Mouse (Mus musculus) kidney, postnatal 25 days (tissue): ENCODE data around the gene Mrpl41.
A peak's percentile ranks its signal among the peaks of the same experiment; 100 is the strongest.

ENCODE experiments used
- DNase-seq, 2 experiments: peaks; one replicate each; pipeline ENCODE4 v3.0.0; 2021; ENCODE audit warnings: mixed read lengths in 2 of 2

The Mrpl41 gene

GRCm38 (mm10) chr2:24974906-24975703 is at the start of gene Mrpl41:
Gene Mrpl41 (minus strand): TSS chr2:24975098.
- DNase-seq, result peak; percentile 97 to 100

GRCm38 (mm10) chr2:25022678-25023077 is 47.8 kb upstream of the Mrpl41 start:
- no peak for DNase-seq

- peak in 1 of 2 experiments; percentile 24 for DNase-seq
Observed at GRCm38 (mm10) chr2:25008250-25008649, 33.4 kb upstream of the Mrpl41 start.

GRCm38 (mm10) chr2:25006767-25007166 is 31.9 kb upstream of the Mrpl41 start:
- DNase-seq, result no peak

- no peak for DNase-seq
Observed at GRCm38 (mm10) chr2:25003946-25004786, 29.3 kb upstream of the Mrpl41 start.

GRCm38 (mm10) chr2:25000544-25001235 is 25.8 kb upstream of the Mrpl41 start:
- DNase-seq, result peak; percentile 48 to 67

GRCm38 (mm10) chr2:24996471-24996870 is 21.6 kb upstream of the Mrpl41 start:
- DNase-seq, result no peak

GRCm38 (mm10) chr2:24995332-24995731 is 20.4 kb upstream of the Mrpl41 start:
- no peak for DNase-seq

GRCm38 (mm10) chr2:24987762-24988161 is 12.9 kb upstream of the Mrpl41 start:
- no peak for DNase-seq

GRCm38 (mm10) chr2:24976960-24977359 is 2.1 kb upstream of the Mrpl41 start:
- DNase-seq, result no peak

- DNase-seq, result peak; percentile 85 to 94
Observed at GRCm38 (mm10) chr2:24975704-24976297, 903 bp upstream of the Mrpl41 start, which contains the start of gene Pnpla7. Gene Pnpla7 (plus strand): TSS chr2:24976033.

- DNase-seq, result peak in 1 of 2 experiments; percentile 33
Observed at GRCm38 (mm10) chr2:24974452-24974851, 446 bp downstream of the Mrpl41 start.

- DNase-seq, result no peak
Observed at GRCm38 (mm10) chr2:24970386-24970785, 4.5 kb downstream of the Mrpl41 start.

- DNase-seq, result peak; percentile 90
Observed at GRCm38 (mm10) chr2:24962304-24963000, 12.4 kb downstream of the Mrpl41 start, which contains the start of gene Dph7. Gene Dph7 (plus strand): TSS chr2:24962400.

GRCm38 (mm10) chr2:24960910-24961309 is 14.0 kb downstream of the Mrpl41 start:
- DNase-seq, result peak; percentile 62 to 63

GRCm38 (mm10) chr2:24952537-24953055 is 22.3 kb downstream of the Mrpl41 start:
- DNase-seq, result no peak

GRCm38 (mm10) chr2:24950189-24950535 is 24.7 kb downstream of the Mrpl41 start:
- peak in 1 of 2 experiments; percentile 16 for DNase-seq

- DNase-seq, result peak; percentile 98 to 99
Observed at GRCm38 (mm10) chr2:24949421-24950188, 25.3 kb downstream of the Mrpl41 start, which contains the start of gene Zmynd19. Gene Zmynd19 (plus strand): TSS chr2:24949792.

- peak; percentile 70 to 72 for DNase-seq
Observed at GRCm38 (mm10) chr2:24944304-24944703, 30.6 kb downstream of the Mrpl41 start.

- DNase-seq, result no peak
Observed at GRCm38 (mm10) chr2:24942092-24942491, 32.8 kb downstream of the Mrpl41 start.
